Mouse (Mus musculus) gastrocnemius, postnatal 4 days (tissue): Measurements from ENCODE around the gene Chn2. TPM values are rescaled to one million over a fixed set of nuclear protein-coding genes. Genes with fewer than 3 reads are reported as not detected.

Source experiments
- DNase-seq, 2 experiments: peaks; one replicate each; pipeline ENCODE4 v3.0.0; 2021 to 2022; ENCODE audit warnings: low spot score in 2 of 2, mixed read lengths in 2 of 2
- total RNA-seq, 2 experiments: library from RNA; stranded (reverse); gene quantifications; 2 replicates each; pipeline ENCODE4 v1.2.3; 2021

The Chn2 gene
- total RNA-seq, 2 experiments from 2014 or later, result 9.6 to 9.8 TPM

- no peak for DNase-seq
These were observed 76.9 kb downstream of the Chn2 start for GRCm38 (mm10) chr6:54116299-54116698.

- no peak for DNase-seq
These were observed 77.7 kb downstream of the Chn2 start for GRCm38 (mm10) chr6:54117001-54117591.

- no peak for DNase-seq
These were observed 79.0 kb downstream of the Chn2 start for GRCm38 (mm10) chr6:54118395-54118794.

- DNase-seq, result no peak
These were observed 79.5 kb downstream of the Chn2 start for GRCm38 (mm10) chr6:54118897-54119296.

- no peak for DNase-seq
These were observed 80.1 kb downstream of the Chn2 start for GRCm38 (mm10) chr6:54119461-54119860.

- DNase-seq, result peak in 1 of 2 experiments; percentile 13
These were observed 80.7 kb downstream of the Chn2 start for GRCm38 (mm10) chr6:54119885-54120666.

- DNase-seq, result no peak
These were observed 81.5 kb downstream of the Chn2 start for GRCm38 (mm10) chr6:54120889-54121288.

- no peak for DNase-seq
These were observed 85.2 kb downstream of the Chn2 start for GRCm38 (mm10) chr6:54124519-54124918.

GRCm38 (mm10) chr6:54125536-54125935 is 86.2 kb downstream of the Chn2 start:
- DNase-seq, result no peak

- no peak for DNase-seq
These were observed 87.1 kb downstream of the Chn2 start for GRCm38 (mm10) chr6:54126225-54126992.

- DNase-seq, result no peak
These were observed 87.8 kb downstream of the Chn2 start for GRCm38 (mm10) chr6:54126993-54127697.

GRCm38 (mm10) chr6:54128702-54129101 is 89.3 kb downstream of the Chn2 start:
- no peak for DNase-seq

- no peak for DNase-seq
These were observed 90.2 kb downstream of the Chn2 start for GRCm38 (mm10) chr6:54129570-54129969.

GRCm38 (mm10) chr6:54130881-54131280 is 91.5 kb downstream of the Chn2 start:
- DNase-seq, result no peak

GRCm38 (mm10) chr6:54132576-54132975 is 93.2 kb downstream of the Chn2 start:
- DNase-seq, result no peak

- DNase-seq, result no peak
These were observed 93.9 kb downstream of the Chn2 start for GRCm38 (mm10) chr6:54133231-54133630.

GRCm38 (mm10) chr6:54138157-54138556 is 98.8 kb downstream of the Chn2 start:
- DNase-seq, result no peak

- DNase-seq, result no peak
These were observed 101.1 kb downstream of the Chn2 start for GRCm38 (mm10) chr6:54140488-54140887.

GRCm38 (mm10) chr6:54141165-54141564 is 101.8 kb downstream of the Chn2 start:
- DNase-seq, result no peak

GRCm38 (mm10) chr6:54142848-54143651 is 103.7 kb downstream of the Chn2 start:
- DNase-seq, result no peak

GRCm38 (mm10) chr6:54143652-54143960 is 104.3 kb downstream of the Chn2 start:
- DNase-seq, result no peak
